Mouse (Mus musculus) forebrain, embryonic 10.5 days (tissue): ENCODE measurements around the gene Zc2hc1b. TPM values are rescaled to one million over a fixed set of nuclear protein-coding genes. Genes with fewer than 3 reads are reported as not detected.

Experiments
- DNase-seq: peaks from one replicate; pipeline ENCODE4 v3.0.0-alpha.2; 2017; ENCODE audit warnings: low spot score; ENCODE audit errors: extremely low spot score
- H3K27ac ChIP-seq: fragments of 300-500 bp; sonication (generic); 2 replicates; pipeline ENCODE4 v1.5.1; 2016; ENCODE audit warnings: mild to moderate bottlenecking
- H3K27me3 ChIP-seq: fragments of 300-500 bp; sonication (generic); 2 replicates; pipeline ENCODE4 v1.6.1; 2016; ENCODE audit warnings: mild to moderate bottlenecking; ENCODE audit not compliant: poor library complexity, severe bottlenecking
- H3K36me3 ChIP-seq: fragments of 300-500 bp; sonication (generic); replicated peaks from 2 replicates; pipeline ENCODE4 v1.6.1; 2016; ENCODE audit warnings: mild to moderate bottlenecking, moderate library complexity
- H3K4me1 ChIP-seq: fragments of 300-500 bp; sonication (generic); 2 replicates; pipeline ENCODE4 v1.6.1; 2016
- H3K4me3 ChIP-seq: fragments of 300-500 bp; sonication (generic); 2 replicates; pipeline ENCODE4 v1.5.1; 2016; ENCODE audit warnings: mild to moderate bottlenecking, moderate library complexity
- H3K9me3 ChIP-seq: fragments of 300-500 bp; sonication (generic); 2 replicates; pipeline ENCODE4 v1.6.1; 2016; ENCODE audit warnings: mild to moderate bottlenecking, moderate library complexity
- WGBS: fragments of 180-500 bp; shearing (Covaris S2); methylation state at CpG from one replicate; pipeline ENCODE4 v1.1.7; 2016; 5-methylcytosine and 5-hydroxymethylcytosine counted together
- polyA plus RNA-seq: library from polyadenylated mRNA; unstranded; fragments of >200 nt; fragmentation: Nextera tagmentation; extraction: Ambion mirVana; gene quantifications from 2 replicates; pipeline ENCODE4 v1.2.1, GENCODE M21; 2016

Gene Zc2hc1b
- polyA plus RNA-seq, 1 experiment from 2014 or later: not detected

- no peak overlapping the region for H3K4me3 ChIP-seq
- DNase-seq: no peak
- peaks cover 4% of the 10 kb centered on the region; the same call in 1 of the 2 replicates for H3K9me3 ChIP-seq
- peak overlapping the region; percentile 58; the same call in 1 of the 2 replicates for H3K27ac ChIP-seq
- 90% methylated on average over 5 of the region's 5 CpGs for WGBS
- no peaks in the 10 kb centered on the region for H3K27me3 ChIP-seq
- peaks cover 37% of the 10 kb centered on the region for H3K4me1 ChIP-seq
- no peaks in the 10 kb centered on the region for H3K36me3 ChIP-seq
Measured at GRCm38 (mm10) chr10:13168461-13168860, 9.4 kb downstream of the Zc2hc1b start.

GRCm38 (mm10) chr10:13162031-13162430 lies 15.8 kb downstream of the Zc2hc1b start:
- WGBS: 87% methylated on average over 4 of the region's 4 CpGs
- DNase-seq: no peak

GRCm38 (mm10) chr10:13160913-13161312 lies 16.9 kb downstream of the Zc2hc1b start:
- DNase-seq: no peak
- H3K27me3 ChIP-seq: no peaks in the 10 kb centered on the region
- WGBS: 94% methylated on average over 4 of the region's 4 CpGs

More at GRCm38 (mm10) chr10:13162031-13162430, 15.8 kb downstream of the Zc2hc1b start:
- Histone ChIP-seq H3K9me3 (peaks cover 8% of the 10 kb centered on the region; the same call in 1 of the 2 replicates), H3K27ac (no peak overlapping the region), H3K27me3 (no peaks in the 10 kb centered on the region), H3K4me1 (no peaks in the 10 kb centered on the region), H3K36me3 (no peaks in the 10 kb centered on the region), H3K4me3 (no peak overlapping the region)

GRCm38 (mm10) chr10:13155377-13155776 lies 22.4 kb downstream of the Zc2hc1b start:
- H3K4me1 ChIP-seq: peaks cover 15% of the 10 kb centered on the region
- no peaks in the 10 kb centered on the region for H3K36me3 ChIP-seq
- peak overlapping the region; percentile 67; the same call in 1 of the 2 replicates for H3K27ac ChIP-seq
- H3K4me3 ChIP-seq: no peak overlapping the region
- no peaks in the 10 kb centered on the region for H3K27me3 ChIP-seq
- H3K9me3 ChIP-seq: peaks cover 4% of the 10 kb centered on the region; the same call in 1 of the 2 replicates
- DNase-seq: no peak
- WGBS: 72% methylated on average over 5 of the region's 5 CpGs

More at GRCm38 (mm10) chr10:13160913-13161312, 16.9 kb downstream of the Zc2hc1b start:
- no peaks in the 10 kb centered on the region for H3K36me3 ChIP-seq
- H3K9me3 ChIP-seq: peaks cover 8% of the 10 kb centered on the region; the same call in 1 of the 2 replicates
- H3K4me1 ChIP-seq: no peaks in the 10 kb centered on the region; the same call in 1 of the 2 replicates
- H3K27ac ChIP-seq: no peak overlapping the region
- no peak overlapping the region for H3K4me3 ChIP-seq

GRCm38 (mm10) chr10:13152811-13153364 lies 24.9 kb downstream of the Zc2hc1b start:
- Histone ChIP-seq H3K4me3 (no peak overlapping the region), H3K9me3 (0 out of 2 replicates have a peak, but pooled peaks cover under 1% of the 10 kb centered on the region), H3K4me1 (peaks cover 18% of the 10 kb centered on the region), H3K27me3 (no peaks in the 10 kb centered on the region), H3K27ac (no peak overlapping the region), H3K36me3 (no peaks in the 10 kb centered on the region)
- WGBS: 90% methylated on average over 4 of the region's 4 CpGs
- peak; percentile 7 for DNase-seq

- H3K27me3 ChIP-seq: no peaks in the 10 kb centered on the region
- H3K36me3 ChIP-seq: no peaks in the 10 kb centered on the region
- no peaks in the 10 kb centered on the region for H3K9me3 ChIP-seq
- 87% methylated on average over 5 of the region's 5 CpGs for WGBS
- peak overlapping the region; percentile 40; the same call in 1 of the 2 replicates for H3K27ac ChIP-seq
- peaks cover 18% of the 10 kb centered on the region for H3K4me1 ChIP-seq
- H3K4me3 ChIP-seq: no peak overlapping the region
- peak; percentile 10 for DNase-seq
Measured at GRCm38 (mm10) chr10:13151353-13151752, 26.5 kb downstream of the Zc2hc1b start.

GRCm38 (mm10) chr10:13150435-13150834 lies 27.4 kb downstream of the Zc2hc1b start:
- H3K27ac ChIP-seq: 0 out of 2 replicates have a peak overlapping the region, but pooled peaks have one; percentile 40
- 80% methylated on average over 3 of the region's 3 CpGs for WGBS
- peak; percentile 6 for DNase-seq

GRCm38 (mm10) chr10:13140434-13140833 lies 37.4 kb downstream of the Zc2hc1b start:
- peak; percentile 5 for DNase-seq
- WGBS: 70% methylated on average over 2 of the region's 2 CpGs
- no peak overlapping the region for H3K4me3 ChIP-seq
- H3K36me3 ChIP-seq: no peaks in the 10 kb centered on the region
- no peaks in the 10 kb centered on the region for H3K9me3 ChIP-seq
- peaks cover 3% of the 10 kb centered on the region; the same call in 1 of the 2 replicates for H3K4me1 ChIP-seq
- peak overlapping the region; percentile 54; the same call in 1 of the 2 replicates for H3K27ac ChIP-seq
- H3K27me3 ChIP-seq: no peaks in the 10 kb centered on the region

More at GRCm38 (mm10) chr10:13150435-13150834, 27.4 kb downstream of the Zc2hc1b start:
- Histone ChIP-seq H3K4me3 (no peak overlapping the region), H3K4me1 (peaks cover 13% of the 10 kb centered on the region), H3K36me3 (no peaks in the 10 kb centered on the region), H3K27me3 (no peaks in the 10 kb centered on the region), H3K9me3 (no peaks in the 10 kb centered on the region)

- peak; percentile 11 for DNase-seq
- 95% methylated on average over 6 of the region's 6 CpGs for WGBS
- no peak overlapping the region for H3K4me3 ChIP-seq
Measured at GRCm38 (mm10) chr10:13137906-13138305, 39.9 kb downstream of the Zc2hc1b start.

GRCm38 (mm10) chr10:13135751-13136150 lies 42.1 kb downstream of the Zc2hc1b start:
- peak; percentile 4 for DNase-seq
- WGBS: 95% methylated on average over 7 of the region's 7 CpGs
- Histone ChIP-seq H3K27me3 (no peaks in the 10 kb centered on the region), H3K36me3 (peaks cover 8% of the 10 kb centered on the region; the same call in 1 of the 2 replicates), H3K4me3 (no peak overlapping the region), H3K27ac (0 out of 2 replicates have a peak overlapping the region, but pooled peaks have one; percentile 15), H3K4me1 (peaks cover 3% of the 10 kb centered on the region; the same call in 1 of the 2 replicates), H3K9me3 (no peaks in the 10 kb centered on the region)

More at GRCm38 (mm10) chr10:13137906-13138305, 39.9 kb downstream of the Zc2hc1b start:
- Histone ChIP-seq H3K9me3 (no peaks in the 10 kb centered on the region), H3K27ac (no peak overlapping the region), H3K27me3 (no peaks in the 10 kb centered on the region), H3K36me3 (no peaks in the 10 kb centered on the region), H3K4me1 (peaks cover 3% of the 10 kb centered on the region; the same call in 1 of the 2 replicates)

- peaks cover 8% of the 10 kb centered on the region; the same call in 1 of the 2 replicates for H3K36me3 ChIP-seq
- H3K9me3 ChIP-seq: no peaks in the 10 kb centered on the region
- peak; percentile 8 for DNase-seq
- 0 out of 2 replicates have a peak overlapping the region, but pooled peaks have one; percentile 15 for H3K27ac ChIP-seq
- no peak overlapping the region for H3K4me3 ChIP-seq
- H3K27me3 ChIP-seq: no peaks in the 10 kb centered on the region
- 94% methylated on average over 7 of the region's 7 CpGs for WGBS
- H3K4me1 ChIP-seq: peaks cover 2% of the 10 kb centered on the region; the same call in 1 of the 2 replicates
Measured at GRCm38 (mm10) chr10:13135276-13135675, 42.5 kb downstream of the Zc2hc1b start.

GRCm38 (mm10) chr10:13133850-13134249 lies 44.0 kb downstream of the Zc2hc1b start:
- Histone ChIP-seq H3K4me3 (no peak overlapping the region), H3K27ac (no peak overlapping the region), H3K27me3 (no peaks in the 10 kb centered on the region), H3K9me3 (peaks cover 1% of the 10 kb centered on the region; the same call in 1 of the 2 replicates), H3K4me1 (no peaks in the 10 kb centered on the region), H3K36me3 (peaks cover 22% of the 10 kb centered on the region)
- WGBS: 88% methylated on average over 4 of the region's 4 CpGs
- DNase-seq: no peak

GRCm38 (mm10) chr10:13127946-13128345 lies 49.9 kb downstream of the Zc2hc1b start:
- H3K36me3 ChIP-seq: peaks cover 79% of the 10 kb centered on the region
- 94% methylated on average over 7 of the region's 7 CpGs for WGBS

More at GRCm38 (mm10) chr10:13127946-13128345, 49.9 kb downstream of the Zc2hc1b start:
- no peak for DNase-seq
- no peak overlapping the region for H3K4me3 ChIP-seq
- H3K27ac ChIP-seq: no peak overlapping the region
- H3K27me3 ChIP-seq: no peaks in the 10 kb centered on the region
- peaks cover 13% of the 10 kb centered on the region; the same call in 1 of the 2 replicates for H3K4me1 ChIP-seq
- peaks cover 11% of the 10 kb centered on the region for H3K9me3 ChIP-seq
